Mouse (Mus musculus) G1E (cell line): ENCODE measurements around the gene Cab39l. TPM values are rescaled to one million over a fixed set of nuclear protein-coding genes. Genes with fewer than 3 reads are reported as not detected.
"Not testable (repeated sequence)": the region's sequence is repeated elsewhere in the genome, so short reads cannot be mapped to it uniquely, and the experiment has no call there.

Source experiments
- ATAC-seq: 2 replicates; pipeline ENCODE4 v1.8.0; 2016; ENCODE audit warnings: mild to moderate bottlenecking; ENCODE audit not compliant: insufficient number of reproducible peaks, poor library complexity, low FRiP score, severe bottlenecking; ENCODE audit errors: extremely low read depth
- DNase-seq: peaks from one replicate; pipeline ENCODE4 v3.0.0; 2012; ENCODE audit warnings: low spot score
- H3K27me3 ChIP-seq: 2 replicates; pipeline ENCODE4 v1.6.1; 2012; ENCODE audit warnings: mild to moderate bottlenecking, low read length, inconsistent platforms; ENCODE audit not compliant: insufficient read depth
- H3K36me3 ChIP-seq: replicated peaks from 2 replicates; pipeline ENCODE3; 2012; ENCODE audit warnings: mild to moderate bottlenecking, inconsistent platforms
- H3K4me1 ChIP-seq: 2 replicates; pipeline ENCODE4 v1.6.1; 2012; ENCODE audit warnings: low read depth, low read length, inconsistent platforms, mixed read lengths; ENCODE audit not compliant: insufficient read depth
- H3K4me3 ChIP-seq: 2 replicates; pipeline ENCODE4 v1.5.1; 2012; ENCODE audit warnings: low read depth, mild to moderate bottlenecking, inconsistent platforms, low read length, moderate library complexity, mixed read lengths
- H3K9me3 ChIP-seq: replicated peaks from 2 replicates; pipeline ENCODE4 v1.6.1; 2012; ENCODE audit warnings: inconsistent platforms
- CTCF ChIP-seq: IDR thresholded peaks from 2 replicates; pipeline ENCODE4 v1.5.1; 2012; ENCODE audit warnings: low read depth, low read length, inconsistent platforms, mixed read lengths
- GATA1 ChIP-seq: IDR thresholded peaks from 2 replicates; pipeline ENCODE4 v1.6.1; 2012; ENCODE audit warnings: borderline replicate concordance, low read length, inconsistent platforms, mixed read lengths
- GATA2 ChIP-seq: IDR thresholded peaks from 2 replicates; pipeline ENCODE4 v1.6.1; 2012; ENCODE audit warnings: low read depth, low read length, inconsistent platforms, borderline replicate concordance
- POLR2AphosphoS5 ChIP-seq: IDR thresholded peaks from 2 replicates; pipeline ENCODE4 v1.6.1; 2012; ENCODE audit warnings: low read depth, low read length, inconsistent platforms; ENCODE audit not compliant: insufficient replicate concordance
- TAL1 ChIP-seq: conservative IDR thresholded peaks from 2 replicates; pipeline ENCODE4 v1.6.1; 2012; ENCODE audit warnings: low read depth, low read length, inconsistent platforms, mixed read lengths
- polyA plus RNA-seq: library from polyadenylated mRNA; stranded (reverse); fragments of >175 nt; gene quantifications from 2 replicates; pipeline ENCODE4 v1.2.3, GENCODE M21; 2012
- total RNA-seq, 2 experiments: library from RNA; stranded (forward) in 1 of 2; stranded (reverse) in 1 of 2; fragments of 200-1000 nt in 1 of 2; fragments of >200 nt in 1 of 2; fragmentation: Nextera tagmentation in 1 of 2; gene quantifications; 2 replicates each; pipeline ENCODE4 v1.2.3; 2014 to 2017

Gene Cab39l
- total RNA-seq (2014; fragmentation: Nextera tagmentation), result 100 and 118 TPM in 2 replicates
- 49.5 and 52.0 TPM in 2 replicates for total RNA-seq (2017)
- polyA plus RNA-seq, result 2.2 and 2.3 TPM in 2 replicates

GRCm38 (mm10) chr14:59440558-59441471, at the start of gene Cab39l, which contains the start of gene Setdb2:
TSS of gene Cab39l (plus strand) at chr14:59440972.
TSS of gene Setdb2 (minus strand) at chr14:59440884.
- Histone ChIP-seq H3K9me3 (no peaks in the 10 kb centered on the region), H3K4me1 (peaks cover 16% of the 10 kb centered on the region), H3K4me3 (peak within 1 kb of the TSS; percentile 86), H3K27me3 (no peaks in the 10 kb centered on the region), H3K36me3 (peaks cover 13% of the 10 kb centered on the region)
- DNase-seq (peak; percentile 86), ATAC-seq (peak; percentile 96)
- TF ChIP-seq TAL1 (no peak), POLR2AphosphoS5 (0 out of 2 replicates have a peak, but pooled peaks have one; percentile 45)

- Histone ChIP-seq H3K36me3 (peaks cover 26% of the 10 kb centered on the region), H3K4me3 (no peak within 1 kb of the TSS), H3K4me1 (no peaks in the 10 kb centered on the region; the same call in 1 of the 2 replicates), H3K9me3 (no peaks in the 10 kb centered on the region), H3K27me3 (no peaks in the 10 kb centered on the region)
- DNase-seq (no peak), ATAC-seq (no peak)
- no peak for TF ChIP-seq GATA1
- TF ChIP-seq TAL1, result no peak
- no peak for TF ChIP-seq GATA2
- no peak for TF ChIP-seq CTCF
- no peak for TF ChIP-seq POLR2AphosphoS5
These were observed 45.5 kb upstream of the Cab39l start, which contains the start of gene Phf11c for GRCm38 (mm10) chr14:59395281-59395680. TSS of gene Phf11c (minus strand) at chr14:59395381.

- ATAC-seq, result no peak
- TF ChIP-seq GATA2 (no peak), TAL1 (no peak), CTCF (no peak), POLR2AphosphoS5 (no peak), GATA1 (no peak)
- H3K4me1 ChIP-seq, result no peaks in the 10 kb centered on the region; the same call in 1 of the 2 replicates
- no peaks in the 10 kb centered on the region for H3K27me3 ChIP-seq
- H3K4me3 ChIP-seq, result no peak overlapping the region
- peaks cover 37% of the 10 kb centered on the region for H3K36me3 ChIP-seq
- DNase-seq, result no peak
- H3K9me3 ChIP-seq, result no peaks in the 10 kb centered on the region
These were observed 43.8 kb upstream of the Cab39l start for GRCm38 (mm10) chr14:59396999-59397398.

- H3K27me3 ChIP-seq, ATAC-seq, H3K4me1 ChIP-seq, DNase-seq, H3K4me3 ChIP-seq, H3K9me3 ChIP-seq: not testable (repeated sequence)
- peaks cover 79% of the 10 kb centered on the region for H3K36me3 ChIP-seq
These were observed 25.8 kb upstream of the Cab39l start for GRCm38 (mm10) chr14:59414979-59415378.

DNA sequence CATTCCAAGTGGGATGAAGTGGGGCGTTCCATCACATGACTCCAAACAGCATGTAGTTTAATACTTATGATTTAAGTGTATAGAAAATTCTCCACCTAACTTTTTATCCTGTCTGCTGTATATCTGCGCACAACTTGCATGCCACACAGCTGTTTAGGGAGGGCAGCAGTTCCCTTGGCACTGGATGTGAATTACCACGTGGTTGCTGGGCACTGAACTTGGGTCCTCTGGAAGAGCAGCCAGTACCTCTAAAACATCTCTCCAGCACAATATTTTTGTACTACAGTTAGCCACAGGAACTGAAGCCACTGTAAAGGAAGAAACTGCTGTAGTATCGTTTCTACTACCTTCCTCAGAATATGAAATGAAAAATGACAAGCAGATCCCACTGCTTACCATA, 22.6 kb upstream of the Cab39l start:
- peaks cover 67% of the 10 kb centered on the region for H3K36me3 ChIP-seq
- DNase-seq, result no peak
- ATAC-seq, result no peak

GRCm38 (mm10) chr14:59422912-59423663, 17.7 kb upstream of the Cab39l start:
- H3K27me3 ChIP-seq, result no peaks in the 10 kb centered on the region
- H3K4me1 ChIP-seq, result no peaks in the 10 kb centered on the region
- ATAC-seq, result no peak
- H3K9me3 ChIP-seq, result no peaks in the 10 kb centered on the region
- peaks cover 32% of the 10 kb centered on the region for H3K36me3 ChIP-seq
- DNase-seq, result no peak
- no peak overlapping the region for H3K4me3 ChIP-seq
- TF ChIP-seq GATA2, result no peak
- no peak for TF ChIP-seq TAL1
- no peak for TF ChIP-seq CTCF
- TF ChIP-seq GATA1, result no peak
- no peak for TF ChIP-seq POLR2AphosphoS5

More for the DNA sequence above, 22.6 kb upstream of the Cab39l start:
- Histone ChIP-seq H3K27me3 (no peaks in the 10 kb centered on the region), H3K4me1 (no peaks in the 10 kb centered on the region), H3K9me3 (no peaks in the 10 kb centered on the region), H3K4me3 (no peak overlapping the region)
- TF ChIP-seq GATA2, result no peak
- TF ChIP-seq POLR2AphosphoS5, result no peak
- no peak for TF ChIP-seq TAL1
